ENCODE assay signal across 8 mouse cellular contexts in the genomic region with DNA sequence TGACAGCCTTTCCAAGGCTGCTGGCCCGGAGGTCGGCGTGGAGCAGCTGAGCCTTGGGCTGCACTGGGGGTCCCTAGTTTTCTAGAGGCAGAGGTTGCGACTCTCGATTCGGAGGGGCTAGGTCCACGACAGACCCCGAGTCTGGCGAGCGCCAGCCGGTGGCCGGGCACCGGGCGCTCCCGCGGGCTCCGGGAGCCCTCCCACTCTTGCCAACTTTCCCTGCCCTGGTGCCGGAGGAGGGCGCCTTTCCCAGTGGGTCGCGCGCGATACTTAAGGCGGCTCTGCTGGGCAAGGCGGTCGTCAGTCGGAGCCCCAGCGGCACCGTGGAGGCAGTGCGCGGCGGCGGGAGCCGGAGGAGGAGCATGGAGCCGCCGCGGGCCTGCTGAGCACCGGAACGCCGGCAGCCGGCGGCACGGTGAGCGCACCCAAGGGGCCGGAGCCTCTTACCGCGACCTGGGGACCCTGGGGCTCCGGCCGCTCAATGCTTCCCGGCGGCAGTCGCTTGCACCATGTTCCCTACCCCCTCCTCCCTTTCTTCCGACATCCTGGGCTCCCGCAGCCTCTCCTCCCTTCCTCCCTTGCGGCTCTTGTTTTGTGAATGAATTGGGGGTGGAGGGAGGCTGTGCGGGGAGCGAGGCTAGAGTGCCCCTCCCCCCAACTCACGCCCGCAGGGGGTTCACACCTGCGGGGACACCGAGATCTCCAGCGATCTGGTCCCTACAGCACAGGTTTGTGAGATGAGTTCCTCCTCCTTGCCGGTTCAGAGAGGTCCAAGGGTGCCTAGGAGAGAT. TPM values are rescaled to one million over a fixed set of nuclear protein-coding genes. Genes with fewer than 3 reads are reported as not detected.
A peak's percentile ranks its signal among the peaks of the same experiment; 100 is the strongest.
DNase-seq lines count a peak whose midpoint lies in the region; ATAC-seq and TF ChIP-seq lines count a peak whose summit lies in the region.

No protein-coding gene starts in this region.

- peaks cover 12% of the 10 kb centered on the region for H3K27me3 ChIP-seq in spleen, adult 2 months (ENCODE audit: control insufficient read depth, insufficient read depth, low read length)
- H3K27me3 ChIP-seq in embryonic facial prominence, embryonic 13.5 days: peaks cover 66% of the 10 kb centered on the region
- peaks cover 76% of the 10 kb centered on the region for H3K27me3 ChIP-seq in heart, embryonic 10.5 days (ENCODE audit: insufficient read depth, poor library complexity, severe bottlenecking)
- peaks cover 8% of the 10 kb centered on the region; the same call in 1 of the 2 replicates for H3K27me3 ChIP-seq in kidney, embryonic 16.5 days (ENCODE audit: insufficient read depth, low read length)
- peaks cover 48% of the 10 kb centered on the region for H3K27me3 ChIP-seq in liver, postnatal 0 days (ENCODE audit: insufficient read depth, low read length)
- H3K27me3 ChIP-seq in neural tube, embryonic 14.5 days (ENCODE audit: control insufficient read depth, insufficient read depth, low read length): peaks cover 19% of the 10 kb centered on the region

- H3K27ac ChIP-seq in spleen, adult 2 months (ENCODE audit: insufficient read depth, low read length): no peak overlapping the region
- H3K27ac ChIP-seq in embryonic facial prominence, embryonic 13.5 days: no peak overlapping the region
- peak overlapping the region; percentile 67 for H3K27ac ChIP-seq in heart, embryonic 10.5 days
- no peak overlapping the region for H3K27ac ChIP-seq in kidney, embryonic 16.5 days (ENCODE audit: low read length)
- H3K27ac ChIP-seq in liver, postnatal 0 days (ENCODE audit: low read depth): no peak overlapping the region
- peak overlapping the region; percentile 64 for H3K27ac ChIP-seq in neural tube, embryonic 14.5 days (ENCODE audit: low read depth, low read length)

- H3K9me3 ChIP-seq in embryonic facial prominence, embryonic 13.5 days: no peaks in the 10 kb centered on the region
- no peaks in the 10 kb centered on the region for H3K9me3 ChIP-seq in heart, embryonic 10.5 days
- no peaks in the 10 kb centered on the region for H3K9me3 ChIP-seq in kidney, embryonic 16.5 days (ENCODE audit: low read length)
- H3K9me3 ChIP-seq in liver, postnatal 0 days (ENCODE audit: low read length): no peaks in the 10 kb centered on the region
- no peaks in the 10 kb centered on the region for H3K9me3 ChIP-seq in neural tube, embryonic 14.5 days (ENCODE audit: control insufficient read depth, low read length)

- peak overlapping the region; percentile 74 for H3K9ac ChIP-seq in embryonic facial prominence, embryonic 13.5 days
- peak overlapping the region; percentile 65 for H3K9ac ChIP-seq in kidney, embryonic 16.5 days (replicated peaks; ENCODE audit: low read length)
- peak overlapping the region; percentile 50 for H3K9ac ChIP-seq in liver, postnatal 0 days (replicated peaks)
- H3K9ac ChIP-seq in neural tube, embryonic 14.5 days (replicated peaks; ENCODE audit: low read depth, low read length): peak overlapping the region; percentile 65

- peaks cover 4% of the 10 kb centered on the region for H3K4me1 ChIP-seq in spleen, adult 2 months (ENCODE audit: control insufficient read depth, insufficient read depth, insufficient read length)
- peaks cover 33% of the 10 kb centered on the region for H3K4me1 ChIP-seq in embryonic facial prominence, embryonic 13.5 days
- H3K4me1 ChIP-seq in heart, embryonic 10.5 days: peaks cover 34% of the 10 kb centered on the region
- peaks cover 24% of the 10 kb centered on the region for H3K4me1 ChIP-seq in kidney, embryonic 16.5 days (ENCODE audit: insufficient read depth, low read length)
- H3K4me1 ChIP-seq in liver, postnatal 0 days (ENCODE audit: insufficient read depth): peaks cover 24% of the 10 kb centered on the region
- peaks cover 19% of the 10 kb centered on the region for H3K4me1 ChIP-seq in neural tube, embryonic 14.5 days (ENCODE audit: control insufficient read depth, insufficient read depth, low read length)

- ATAC-seq in embryonic facial prominence, embryonic 13.5 days (ENCODE audit: insufficient number of reproducible peaks, insufficient read depth, low FRiP score, low TSS enrichment, low read depth): 0 out of 2 replicates have a peak, but pooled peaks have one; percentile 7
- peak; percentile 72 for ATAC-seq in kidney, embryonic 16.5 days (ENCODE audit: low FRiP score, low TSS enrichment)
- no peak for ATAC-seq in liver, postnatal 0 days
- ATAC-seq in neural tube, embryonic 14.5 days (ENCODE audit: low read depth): peak; percentile 79

- peak overlapping the region; percentile 23; the same call in 1 of the 2 replicates for H3K4me3 ChIP-seq in spleen, adult 2 months (ENCODE audit: extremely low read depth, insufficient read depth, insufficient read length)
- H3K4me3 ChIP-seq in embryonic facial prominence, embryonic 13.5 days: peak overlapping the region; percentile 64
- peak overlapping the region; percentile 73 for H3K4me3 ChIP-seq in heart, embryonic 10.5 days
- H3K4me3 ChIP-seq in kidney, embryonic 16.5 days (ENCODE audit: low read length): peak overlapping the region; percentile 62
- H3K4me3 ChIP-seq in liver, postnatal 0 days (ENCODE audit: low read depth, low read length): peak overlapping the region; percentile 47
- H3K4me3 ChIP-seq in neural tube, embryonic 14.5 days (ENCODE audit: low read depth, low read length): peak overlapping the region; percentile 55

- H3K36me3 ChIP-seq in spleen, adult 2 months (ENCODE audit: control insufficient read depth, insufficient read depth, low read length): no peaks in the 10 kb centered on the region; the same call in 1 of the 2 replicates
- peaks cover 16% of the 10 kb centered on the region for H3K36me3 ChIP-seq in embryonic facial prominence, embryonic 13.5 days
- H3K36me3 ChIP-seq in heart, embryonic 10.5 days: peaks cover 9% of the 10 kb centered on the region
- H3K36me3 ChIP-seq in kidney, embryonic 16.5 days (ENCODE audit: insufficient read depth, low read length): peaks cover 10% of the 10 kb centered on the region
- no peaks in the 10 kb centered on the region; the same call in 1 of the 2 replicates for H3K36me3 ChIP-seq in liver, postnatal 0 days (replicated peaks; ENCODE audit: insufficient read depth, low read length)
- 0 out of 2 replicates have a peak, but pooled peaks cover 6% of the 10 kb centered on the region for H3K36me3 ChIP-seq in neural tube, embryonic 14.5 days (ENCODE audit: control insufficient read depth, insufficient read depth, low read length)

- H3K4me2 ChIP-seq in embryonic facial prominence, embryonic 13.5 days: peak overlapping the region; percentile 99
- peak overlapping the region; percentile 96 for H3K4me2 ChIP-seq in kidney, embryonic 16.5 days (replicated peaks; ENCODE audit: low read depth, low read length)
- H3K4me2 ChIP-seq in liver, postnatal 0 days (ENCODE audit: low read depth, low read length): peak overlapping the region; percentile 84
- H3K4me2 ChIP-seq in neural tube, embryonic 14.5 days (ENCODE audit: low read depth, low read length): peak overlapping the region; percentile 95

- no peak for TF ChIP-seq POLR2A in spleen, adult 2 months (IDR thresholded peaks at IDR 0.05; ENCODE audit: low read depth, low read length)

- TF ChIP-seq EP300 in liver, postnatal 0 days (IDR thresholded peaks at IDR 0.05; ENCODE audit: low read depth): no peak

- under 1% methylated on average over 63 of the region's 63 CpGs for WGBS in spleen, adult 2 months
- under 1% methylated on average over 62 of the region's 63 CpGs for WGBS in embryonic facial prominence, embryonic 13.5 days
- WGBS in heart, embryonic 10.5 days: under 1% methylated on average over 63 of the region's 63 CpGs
- under 1% methylated on average over 63 of the region's 63 CpGs for WGBS in kidney, embryonic 16.5 days
- under 1% methylated on average over 62 of the region's 63 CpGs for WGBS in liver, postnatal 0 days (ENCODE audit: insufficient replicate concordance)
- WGBS in neural tube, embryonic 14.5 days: under 1% methylated on average over 50 of the region's 63 CpGs

- TF ChIP-seq CTCF in spleen, adult 2 months (IDR thresholded peaks at IDR 0.05; ENCODE audit: extremely low read depth, insufficient read depth, insufficient read length, insufficient replicate concordance): no peak
- 0 out of 2 replicates have a peak, but pooled peaks have one; percentile 3 for TF ChIP-seq CTCF in liver, postnatal 0 days (IDR thresholded peaks at IDR 0.05; ENCODE audit: low read depth)

- no peak for DNase-seq in spleen, adult 2 months (ENCODE audit: low read depth in 1 of 2, low spot score in 2 of 2)
- DNase-seq in spleen, adult 12 weeks (ENCODE audit: low spot score): no peak
- no peak for DNase-seq in heart, embryonic 10.5 days (ENCODE audit: low spot score)
- DNase-seq in liver, postnatal 0 days: peak; percentile 32
- DNase-seq in thymus, postnatal 4 days: peak; percentile 68

RNA-seq across cellular contexts. Expression of gene Has3, which starts 0.7 kb away (rescaled TPM):
- 0.11 and 0.15 TPM in 2 replicates for polyA plus RNA-seq in spleen, adult 2 months (2012; rRNA removed)
- 0.66 and 0.76 TPM in 2 replicates for polyA plus RNA-seq in embryonic facial prominence, embryonic 13.5 days (2015; fragmentation: Nextera tagmentation; extraction: Ambion mirVana)
- 0.25 TPM in 1 of 2 replicates, not detected in the other for polyA plus RNA-seq in heart, embryonic 10.5 days (2016; fragmentation: Nextera tagmentation; extraction: Ambion mirVana)
- polyA plus RNA-seq in kidney, embryonic 16.5 days (2015; fragmentation: Nextera tagmentation; extraction: Ambion mirVana): 1.5 and 1.6 TPM in 2 replicates
- polyA plus RNA-seq in liver, postnatal 0 days (2015; fragmentation: Nextera tagmentation; extraction: Ambion mirVana): 0.05 TPM in 1 of 2 replicates, not detected in the other
- polyA plus RNA-seq in neural tube, embryonic 14.5 days (2014; fragmentation: Nextera tagmentation; extraction: Ambion mirVana): 1.4 and 2.0 TPM in 2 replicates

RNA-seq across cellular contexts. Expression of gene Utp4, which starts 22.7 kb away (rescaled TPM):
- 13.6 and 15.5 TPM in 2 replicates for polyA plus RNA-seq in spleen, adult 2 months (2012; rRNA removed)
- 74.4 and 76.9 TPM in 2 replicates for polyA plus RNA-seq in embryonic facial prominence, embryonic 13.5 days (2015; fragmentation: Nextera tagmentation; extraction: Ambion mirVana)
- 61.5 and 79.9 TPM in 2 replicates for polyA plus RNA-seq in heart, embryonic 10.5 days (2016; fragmentation: Nextera tagmentation; extraction: Ambion mirVana)
- 84.3 and 91.4 TPM in 2 replicates for polyA plus RNA-seq in kidney, embryonic 16.5 days (2015; fragmentation: Nextera tagmentation; extraction: Ambion mirVana)
- 20.7 and 22.4 TPM in 2 replicates for polyA plus RNA-seq in liver, postnatal 0 days (2015; fragmentation: Nextera tagmentation; extraction: Ambion mirVana)
- polyA plus RNA-seq in neural tube, embryonic 14.5 days (2014; fragmentation: Nextera tagmentation; extraction: Ambion mirVana): 42.7 and 45.2 TPM in 2 replicates

Comparison
In these comparisons a context has a peak if more than half of its experiments do, and no peak if none do; other contexts are left out.
1. DNase-seq: peak in liver, postnatal 0 days (single experiment) and thymus, postnatal 4 days (single experiment); none in spleen, adult 2 months (0 of 2), spleen, adult 12 weeks (single experiment) and heart, embryonic 10.5 days (single experiment).
2. H3K27ac ChIP-seq: peak in heart, embryonic 10.5 days (single experiment) and neural tube, embryonic 14.5 days (single experiment); none in spleen, adult 2 months (single experiment), embryonic facial prominence, embryonic 13.5 days (single experiment), kidney, embryonic 16.5 days (single experiment) and liver, postnatal 0 days (single experiment).
3. H3K4me3 ChIP-seq: peak in every context shown above with its lines; median percentile 73 in heart, embryonic 10.5 days; 64 in embryonic facial prominence, embryonic 13.5 days; 62 in kidney, embryonic 16.5 days; 55 in neural tube, embryonic 14.5 days; 47 in liver, postnatal 0 days; 23 in spleen, adult 2 months.
4. Peak in every context shown above with its lines, with median percentiles within 50 percentile points of each other: H3K4me2 ChIP-seq and H3K9ac ChIP-seq.